Mouse (Mus musculus) small intestine, adult 2 months (tissue): ENCODE results near the gene Emx2. TPM values are rescaled to one million over a fixed set of nuclear protein-coding genes. Genes with fewer than 3 reads are reported as not detected.
A peak's percentile ranks its signal among the peaks of the same experiment; 100 is the strongest.

ENCODE experiments used
- H3K27ac ChIP-seq: fragments of 200-500 bp; 2 replicates; pipeline ENCODE4 v1.5.1; 2012; ENCODE audit warnings: low read depth, low read length, control low read depth, inconsistent platforms; ENCODE audit not compliant: insufficient read depth
- H3K27me3 ChIP-seq: fragments of 200-500 bp; 2 replicates; pipeline ENCODE4 v1.6.1; 2012; ENCODE audit warnings: mild to moderate bottlenecking, moderate library complexity, low read length, inconsistent platforms; ENCODE audit not compliant: control insufficient read depth, insufficient read depth
- H3K36me3 ChIP-seq: fragments of 200-500 bp; 2 replicates; pipeline ENCODE4 v1.6.1; 2012; ENCODE audit warnings: mild to moderate bottlenecking, low read length, control low read depth, inconsistent platforms; ENCODE audit not compliant: control insufficient read depth, insufficient read depth
- H3K4me1 ChIP-seq: fragments of 200-500 bp; 2 replicates; pipeline ENCODE4 v1.6.1; 2012; ENCODE audit warnings: low read length, inconsistent platforms, mixed read lengths; ENCODE audit not compliant: control insufficient read depth, insufficient read depth, insufficient read length
- H3K4me3 ChIP-seq: fragments of 200-500 bp; 2 replicates; pipeline ENCODE4 v1.5.1; 2012; ENCODE audit warnings: low read depth, mild to moderate bottlenecking, control low read depth, inconsistent platforms, low read length, moderate library complexity
- CTCF ChIP-seq: fragments of 200-500 bp; IDR thresholded peaks from 2 replicates; pipeline ENCODE4 v1.5.1; 2012; ENCODE audit warnings: low read depth, mild to moderate bottlenecking, control low read depth, inconsistent platforms, low read length, moderate library complexity, mixed read lengths; ENCODE audit not compliant: insufficient replicate concordance, insufficient read length; ENCODE audit errors: extremely low read depth
- POLR2A ChIP-seq: fragments of 200-500 bp; IDR thresholded peaks from 2 replicates; pipeline ENCODE4 v1.6.1; 2012; ENCODE audit warnings: low read depth, mild to moderate bottlenecking, control low read depth, inconsistent platforms, low read length, moderate library complexity
- WGBS: fragments of 180-500 bp; shearing (Covaris S2); methylation state at CpG from one replicate; pipeline ENCODE4 v1.1.7; 2018; 5-methylcytosine and 5-hydroxymethylcytosine counted together
- polyA plus RNA-seq: library from polyadenylated mRNA; depleted of rRNA; stranded (reverse); fragments of >200 nt; gene quantifications from 2 replicates; pipeline ENCODE4 v1.2.3, GENCODE M21; 2012

Emx2 gene
- polyA plus RNA-seq, 1 experiment: not detected

DNA sequence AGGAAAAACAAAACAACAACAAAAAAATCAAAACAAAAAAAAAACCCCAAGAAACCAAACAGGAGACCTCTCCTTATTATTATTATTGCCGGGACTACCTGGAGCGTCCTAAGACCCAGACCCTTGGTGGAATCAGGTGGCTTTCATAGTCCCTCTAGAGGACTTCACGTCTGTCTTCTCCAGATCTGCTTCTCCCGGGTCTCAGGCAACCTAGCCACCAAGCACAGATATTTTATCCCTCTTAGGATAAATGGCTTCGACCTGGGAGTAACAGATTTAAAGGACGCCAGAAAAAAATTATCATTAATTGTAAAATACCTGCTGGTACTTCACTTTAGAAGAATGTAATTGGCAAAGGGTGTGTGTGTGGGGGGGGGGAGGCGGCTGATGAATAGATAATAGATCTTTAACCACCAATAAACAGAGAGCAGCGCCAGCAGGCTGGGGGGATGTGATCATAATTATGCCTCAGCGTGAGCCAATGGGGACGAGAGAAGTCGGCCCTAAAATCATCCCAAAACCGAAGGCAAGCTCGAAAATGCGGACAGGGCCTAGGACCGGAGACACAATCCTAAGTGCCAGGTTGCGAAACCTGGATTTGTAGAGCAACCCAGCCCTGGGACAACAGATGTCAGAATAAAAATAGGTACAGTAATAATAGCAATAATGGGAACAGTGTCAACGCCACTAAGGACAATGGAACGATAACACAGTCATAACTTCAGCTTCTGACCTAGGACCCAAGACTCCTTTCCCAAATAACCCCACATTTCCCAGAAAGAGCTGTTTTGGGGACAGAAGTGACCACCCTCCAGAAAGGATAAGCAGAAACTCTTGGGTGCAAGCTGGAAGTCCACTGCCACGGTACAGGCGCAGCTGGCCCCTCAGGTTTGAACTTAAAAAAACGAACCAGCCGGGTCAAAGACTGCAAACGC lies 894 bp upstream of the Emx2 start:
- no peak for TF ChIP-seq POLR2A
- TF ChIP-seq CTCF: no peak
- H3K27ac ChIP-seq: no peak overlapping the region
- no peak overlapping the region for H3K4me3 ChIP-seq
- H3K36me3 ChIP-seq: no peaks in the 10 kb centered on the region
- 7% methylated on average over 23 of the region's 23 CpGs for WGBS
- H3K27me3 ChIP-seq: peaks cover 85% of the 10 kb centered on the region
- no peaks in the 10 kb centered on the region; the same call in 1 of the 2 replicates for H3K4me1 ChIP-seq

DNA sequence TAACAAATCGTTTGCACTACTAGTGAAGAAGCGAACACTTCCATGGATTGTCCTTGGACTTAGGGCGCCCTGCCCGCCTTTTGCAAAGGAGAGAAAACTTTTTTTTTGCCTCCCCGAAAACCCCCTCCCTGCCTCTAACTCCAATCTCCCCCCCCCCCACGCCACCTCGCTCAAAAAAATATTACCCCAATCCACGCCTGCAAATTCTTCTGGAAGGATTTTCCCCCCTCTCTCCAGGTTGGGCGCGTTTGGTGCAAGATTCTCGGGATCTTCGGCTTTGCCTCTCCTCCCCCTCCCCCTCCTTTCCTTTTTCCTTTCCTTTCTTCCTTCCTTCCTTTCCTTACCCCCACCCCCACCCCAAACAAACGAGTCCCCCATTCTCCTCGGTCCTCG lies 567 bp downstream of the Emx2 start:
- under 1% methylated on average over 15 of the region's 15 CpGs for WGBS
- H3K4me3 ChIP-seq: peak overlapping the region; percentile 17; the same call in 1 of the 2 replicates
- no peaks in the 10 kb centered on the region for H3K36me3 ChIP-seq
- H3K27ac ChIP-seq: no peak overlapping the region
- TF ChIP-seq CTCF: no peak
- no peak for TF ChIP-seq POLR2A
- H3K27me3 ChIP-seq: peaks cover 91% of the 10 kb centered on the region
- no peaks in the 10 kb centered on the region; the same call in 1 of the 2 replicates for H3K4me1 ChIP-seq

DNA sequence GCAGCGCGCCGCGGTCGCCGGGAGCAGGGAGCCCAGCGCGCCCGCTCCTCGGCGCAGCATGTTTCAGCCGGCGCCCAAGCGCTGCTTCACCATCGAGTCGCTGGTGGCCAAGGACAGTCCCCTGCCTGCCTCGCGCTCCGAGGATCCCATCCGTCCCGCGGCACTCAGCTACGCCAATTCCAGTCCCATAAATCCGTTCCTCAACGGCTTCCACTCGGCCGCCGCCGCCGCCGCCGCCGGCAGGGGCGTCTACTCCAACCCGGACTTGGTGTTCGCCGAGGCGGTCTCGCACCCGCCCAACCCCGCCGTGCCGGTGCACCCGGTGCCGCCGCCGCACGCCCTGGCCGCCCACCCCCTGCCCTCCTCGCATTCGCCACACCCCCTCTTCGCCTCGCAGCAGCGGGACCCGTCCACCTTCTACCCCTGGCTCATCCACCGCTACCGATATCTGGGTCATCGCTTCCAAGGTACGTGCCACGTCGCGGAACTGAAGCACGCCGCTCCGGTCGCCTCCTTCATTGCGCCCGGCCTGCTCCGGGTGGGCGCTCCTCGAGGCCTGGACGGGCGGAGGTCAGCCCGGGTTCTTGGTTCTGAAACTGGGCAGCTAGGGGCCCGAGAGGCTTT lies 1.1 kb downstream of the Emx2 start:
- TF ChIP-seq POLR2A: no peak
- Histone ChIP-seq H3K36me3 (no peaks in the 10 kb centered on the region), H3K27ac (no peak overlapping the region), H3K4me3 (peak overlapping the region; percentile 17; the same call in 1 of the 2 replicates), H3K27me3 (peaks cover 91% of the 10 kb centered on the region), H3K4me1 (no peaks in the 10 kb centered on the region; the same call in 1 of the 2 replicates)
- 2% methylated on average over 75 of the region's 75 CpGs for WGBS

DNA sequence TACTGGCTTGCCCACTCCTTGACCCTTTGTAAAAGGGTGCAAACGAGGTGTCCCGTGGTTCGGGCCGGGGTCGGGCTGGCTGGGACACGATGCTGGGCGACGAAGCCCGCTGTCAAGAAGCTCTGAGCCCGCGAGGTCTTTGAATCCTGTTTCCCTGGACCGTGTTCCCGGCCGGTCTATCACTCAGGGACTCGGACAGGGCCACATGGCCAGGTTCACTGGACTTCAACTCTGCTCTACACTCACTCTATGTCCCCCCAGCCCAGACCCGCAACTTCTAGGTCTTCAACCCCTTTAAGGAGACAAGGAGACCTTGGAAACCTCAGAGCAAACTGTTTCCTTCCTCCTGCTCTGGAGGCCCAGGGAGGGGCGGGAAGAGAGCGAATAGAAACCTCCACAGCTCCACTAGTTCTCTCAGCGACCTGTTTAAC lies 1.7 kb downstream of the Emx2 start:
- no peaks in the 10 kb centered on the region; the same call in 1 of the 2 replicates for H3K4me1 ChIP-seq
- H3K27ac ChIP-seq: no peak overlapping the region
- H3K4me3 ChIP-seq: no peak overlapping the region
- TF ChIP-seq POLR2A (no peak), CTCF (no peak)
- 2% methylated on average over 19 of the region's 19 CpGs for WGBS
- H3K36me3 ChIP-seq: no peaks in the 10 kb centered on the region
- H3K27me3 ChIP-seq: peaks cover 86% of the 10 kb centered on the region

DNA sequence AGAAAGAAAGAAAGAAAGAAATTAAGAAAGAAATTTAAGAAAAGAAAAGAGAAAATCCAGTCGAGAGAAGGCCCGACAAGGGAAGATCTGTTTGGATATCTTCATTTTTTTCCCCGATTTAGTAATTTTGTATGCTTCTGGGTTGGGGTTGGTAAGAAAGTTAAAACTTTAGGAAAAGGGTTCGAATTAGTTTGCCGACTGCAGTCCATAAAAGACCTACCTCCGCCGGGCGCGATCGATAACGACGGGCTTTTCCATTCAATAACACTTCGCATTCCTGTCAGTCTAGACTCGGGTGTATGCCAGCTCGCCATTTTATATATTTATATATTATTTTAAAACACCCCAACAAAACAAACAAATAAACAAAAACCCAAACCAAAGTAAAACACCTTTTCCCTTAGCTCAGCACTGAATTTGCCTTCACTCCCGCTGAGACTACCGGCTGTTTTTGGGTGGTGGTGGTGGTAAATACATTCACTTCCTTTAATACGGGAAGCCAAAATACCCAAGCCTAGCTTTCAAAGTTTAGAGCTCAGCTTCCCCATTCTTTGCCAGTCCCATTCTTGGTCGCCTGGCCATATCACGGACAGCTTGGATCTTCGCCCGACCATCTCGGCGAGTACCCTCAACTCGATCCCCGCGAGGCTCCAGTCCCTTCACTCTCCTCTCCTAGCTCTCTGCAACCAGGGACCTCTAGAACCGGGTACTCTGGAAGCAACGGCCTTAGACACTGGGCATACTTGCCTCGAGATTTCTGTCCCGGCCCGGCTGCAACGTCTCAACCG lies 2.4 kb downstream of the Emx2 start:
- Histone ChIP-seq H3K36me3 (no peaks in the 10 kb centered on the region), H3K27ac (no peak overlapping the region), H3K27me3 (peaks cover 86% of the 10 kb centered on the region), H3K4me3 (no peak overlapping the region), H3K4me1 (no peaks in the 10 kb centered on the region; the same call in 1 of the 2 replicates)
- 3% methylated on average over 34 of the region's 34 CpGs for WGBS
- no peak for TF ChIP-seq POLR2A
- TF ChIP-seq CTCF: no peak

DNA sequence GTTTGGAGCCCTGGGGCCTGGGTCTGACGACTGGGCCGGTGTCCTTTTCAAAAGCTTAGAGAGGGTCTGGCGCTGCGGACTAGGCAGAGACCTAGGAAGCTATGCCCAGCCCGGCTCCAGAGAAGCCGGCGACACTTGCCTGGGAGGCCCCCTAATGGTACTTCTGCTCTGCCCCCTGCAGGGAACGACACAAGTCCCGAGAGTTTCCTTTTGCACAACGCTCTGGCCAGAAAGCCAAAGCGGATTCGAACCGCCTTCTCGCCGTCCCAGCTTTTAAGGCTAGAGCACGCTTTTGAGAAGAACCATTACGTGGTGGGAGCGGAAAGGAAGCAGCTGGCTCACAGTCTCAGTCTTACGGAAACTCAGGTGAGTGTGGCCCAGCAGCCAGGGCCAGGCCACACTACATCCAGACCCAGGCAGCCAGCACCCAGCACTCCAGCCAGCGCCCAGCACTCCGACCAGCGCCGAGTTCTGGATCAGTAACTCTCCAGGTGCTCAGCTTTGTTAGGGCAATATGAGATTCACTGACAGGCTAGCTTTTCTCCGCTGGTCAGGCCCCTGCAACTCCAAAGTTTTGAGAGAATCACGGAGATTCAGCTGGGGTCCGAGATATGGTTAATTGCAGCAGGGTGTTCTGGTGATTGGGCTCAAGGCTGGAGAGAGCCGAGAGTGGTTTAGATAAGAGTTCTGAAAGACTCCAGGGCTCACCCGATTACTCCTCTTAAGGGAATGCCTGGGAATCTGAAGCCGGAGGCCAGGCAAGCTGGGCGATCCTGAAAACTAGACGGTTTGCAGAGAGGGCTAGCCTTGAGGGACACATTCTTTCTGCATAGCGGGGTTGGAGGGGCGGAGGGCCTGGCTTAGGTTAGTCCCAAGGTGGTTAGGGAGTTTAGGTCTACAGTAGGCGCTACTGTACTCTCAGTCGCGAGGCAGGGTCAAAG lies 3.6 kb downstream of the Emx2 start:
- Histone ChIP-seq H3K4me1 (no peaks in the 10 kb centered on the region; the same call in 1 of the 2 replicates), H3K27ac (no peak overlapping the region), H3K36me3 (no peaks in the 10 kb centered on the region), H3K4me3 (no peak overlapping the region), H3K27me3 (peaks cover 80% of the 10 kb centered on the region)
- 5% methylated on average over 36 of the region's 36 CpGs for WGBS
- TF ChIP-seq POLR2A (no peak), CTCF (no peak)
